Mouse (Mus musculus) midbrain, embryonic 16.5 days (tissue): ENCODE data around the gene Adamts12. TPM values are rescaled to one million over a fixed set of nuclear protein-coding genes. Genes with fewer than 3 reads are reported as not detected.

Source experiments
- ATAC-seq: fragments of 200-750 bp; cut with Nextera tagmentation; 2 replicates; pipeline ENCODE4 v1.8.0; 2017; ENCODE audit warnings: moderate TSS enrichment
- H3K27ac ChIP-seq: fragments of 300-500 bp; sonication (generic); 2 replicates; pipeline ENCODE4 v1.5.1; 2014; ENCODE audit warnings: mild to moderate bottlenecking, low read length, mixed read lengths
- H3K27me3 ChIP-seq: fragments of 300-500 bp; sonication (generic); 2 replicates; pipeline ENCODE4 v1.6.1; 2014; ENCODE audit warnings: low read depth, low read length, mixed read lengths; ENCODE audit not compliant: control insufficient read depth, insufficient read depth
- H3K36me3 ChIP-seq: fragments of 300-500 bp; sonication (generic); 2 replicates; pipeline ENCODE4 v1.6.1; 2014; ENCODE audit warnings: mild to moderate bottlenecking, low read length, moderate library complexity, mixed read lengths; ENCODE audit not compliant: control insufficient read depth, insufficient read depth
- H3K4me1 ChIP-seq: fragments of 300-500 bp; sonication (generic); 2 replicates; pipeline ENCODE4 v1.6.1; 2014; ENCODE audit warnings: mild to moderate bottlenecking, low read length, mixed read lengths; ENCODE audit not compliant: control insufficient read depth, insufficient read depth
- H3K4me2 ChIP-seq: fragments of 300-500 bp; sonication (generic); 2 replicates; pipeline ENCODE4 v1.6.1; 2014; ENCODE audit warnings: mild to moderate bottlenecking, low read length, mixed read lengths
- H3K4me3 ChIP-seq: fragments of 300-500 bp; sonication (generic); 2 replicates; pipeline ENCODE4 v1.5.1; 2014; ENCODE audit warnings: low read depth, mild to moderate bottlenecking, low read length, moderate library complexity, mixed read lengths
- H3K9ac ChIP-seq: fragments of 300-500 bp; sonication (generic); 2 replicates; pipeline ENCODE4 v1.6.1; 2014; ENCODE audit warnings: low read depth, low read length, mixed read lengths
- H3K9me3 ChIP-seq: fragments of 300-500 bp; sonication (generic); replicated peaks from 2 replicates; pipeline ENCODE4 v1.6.1; 2014; ENCODE audit warnings: mild to moderate bottlenecking, low read length, mixed read lengths; ENCODE audit not compliant: control insufficient read depth, poor library complexity, severe bottlenecking
- WGBS: fragments of 180-500 bp; shearing (Covaris S2); extraction: QIAGEN DNeasy Blood & Tissue Kit; methylation state at CpG from one replicate; pipeline ENCODE4 v1.1.7; 2014; 5-methylcytosine and 5-hydroxymethylcytosine counted together
- polyA plus RNA-seq: library from polyadenylated mRNA; unstranded; fragments of >200 nt; fragmentation: Nextera tagmentation; extraction: Ambion mirVana; gene quantifications from 2 replicates; pipeline ENCODE4 v1.2.1, GENCODE M21; 2015

Gene Adamts12
- polyA plus RNA-seq, 1 experiment from 2014 or later = 1.1 TPM

DNA sequence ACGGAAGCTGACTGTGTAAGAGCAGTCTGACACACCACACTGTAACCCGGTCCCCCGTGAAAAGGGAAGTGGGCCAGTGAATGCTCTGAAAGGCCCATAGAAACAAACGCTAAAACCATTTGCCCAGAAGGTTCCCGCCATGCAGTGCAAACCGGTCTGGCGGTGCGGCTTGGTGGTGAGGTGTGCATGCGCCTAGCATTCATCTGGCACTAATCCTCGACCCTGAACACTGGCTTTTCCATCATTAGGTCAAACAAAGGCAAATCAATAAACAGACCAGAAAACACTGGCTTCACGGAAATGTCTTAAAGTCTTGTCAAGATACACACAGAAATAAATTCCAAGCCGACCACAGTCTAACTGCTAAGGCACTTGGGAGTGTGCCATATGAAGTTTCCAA lies 318.0 kb downstream of the Adamts12 start:
- Histone ChIP-seq H3K4me2 (no peak overlapping the region), H3K9me3 (no peaks in the 10 kb centered on the region), H3K27me3 (no peaks in the 10 kb centered on the region), H3K4me3 (no peak overlapping the region), H3K36me3 (peaks cover 25% of the 10 kb centered on the region), H3K4me1 (no peaks in the 10 kb centered on the region), H3K27ac (no peak overlapping the region), H3K9ac (no peak overlapping the region)
- 84% methylated on average over 12 of the region's 12 CpGs for WGBS
- ATAC-seq = no peak

DNA sequence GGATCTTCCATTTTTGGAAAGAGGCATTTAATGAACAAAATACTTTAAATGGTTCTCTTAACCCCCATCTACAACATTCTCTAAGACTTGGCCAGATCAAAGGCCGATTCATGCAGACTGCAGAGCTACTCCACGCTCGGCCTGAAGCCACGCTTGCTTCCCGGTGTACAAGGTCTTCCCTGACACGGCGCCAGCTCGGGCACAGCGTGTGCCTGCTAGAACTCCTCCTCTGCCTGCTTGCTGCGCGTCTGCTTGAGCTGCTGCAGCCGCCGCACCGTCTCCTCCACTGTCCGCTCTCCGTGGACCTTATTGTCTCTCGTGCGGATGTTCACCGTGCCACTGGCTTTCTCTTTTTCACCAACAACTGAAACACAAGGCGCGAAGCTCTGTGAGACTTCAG lies 319.2 kb downstream of the Adamts12 start:
- Histone ChIP-seq H3K4me1 (no peaks in the 10 kb centered on the region), H3K9me3 (no peaks in the 10 kb centered on the region), H3K4me3 (no peak overlapping the region), H3K4me2 (no peak overlapping the region), H3K36me3 (peaks cover 35% of the 10 kb centered on the region), H3K27me3 (no peaks in the 10 kb centered on the region), H3K27ac (no peak overlapping the region), H3K9ac (no peak overlapping the region)
- ATAC-seq = no peak
- 97% methylated on average over 21 of the region's 21 CpGs for WGBS

DNA sequence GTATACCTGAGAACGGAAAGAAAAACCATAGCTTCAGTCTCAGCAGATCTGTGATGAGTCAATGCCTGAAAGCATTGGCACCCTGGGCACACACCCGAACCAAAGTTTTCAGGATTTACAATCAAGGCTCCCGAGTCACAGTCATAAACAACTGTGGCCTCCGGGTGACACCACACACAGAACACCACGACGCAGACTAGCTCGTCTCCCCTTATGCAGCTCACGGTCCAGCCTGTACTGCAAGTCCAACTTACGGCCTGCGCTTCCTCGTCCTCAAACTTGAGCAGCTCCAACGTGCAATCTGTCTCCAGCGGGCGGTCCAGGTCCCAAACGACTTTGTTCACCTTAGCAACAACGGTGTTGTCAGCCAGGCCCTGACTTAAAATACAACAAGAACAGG lies 328.3 kb downstream of the Adamts12 start:
- ATAC-seq = no peak
- 94% methylated on average over 16 of the region's 16 CpGs for WGBS
- no peak overlapping the region for H3K4me2 ChIP-seq
- peaks cover 48% of the 10 kb centered on the region for H3K36me3 ChIP-seq
- no peak overlapping the region for H3K27ac ChIP-seq
- H3K9me3 ChIP-seq = no peaks in the 10 kb centered on the region
- no peak overlapping the region for H3K9ac ChIP-seq
- no peak overlapping the region for H3K4me3 ChIP-seq
- H3K4me1 ChIP-seq = peaks cover 3% of the 10 kb centered on the region; the same call in 1 of the 2 replicates
- H3K27me3 ChIP-seq = no peaks in the 10 kb centered on the region

- H3K4me1 ChIP-seq = peaks cover 14% of the 10 kb centered on the region
- H3K4me3 ChIP-seq = no peak overlapping the region
- no peak overlapping the region for H3K9ac ChIP-seq
- peaks cover 18% of the 10 kb centered on the region for H3K36me3 ChIP-seq
- no peak overlapping the region for H3K4me2 ChIP-seq
- no peaks in the 10 kb centered on the region for H3K9me3 ChIP-seq
- no peak for ATAC-seq
- 93% methylated on average over 6 of the region's 6 CpGs for WGBS
- H3K27me3 ChIP-seq = no peaks in the 10 kb centered on the region
- H3K27ac ChIP-seq = no peak overlapping the region
Measured at GRCm38 (mm10) chr15:11396421-11396820, 331.8 kb downstream of the Adamts12 start.

Other genes with a start within 250 kb of the Adamts12 start
- 0.51 and 1.0 TPM in 2 replicates for gene C1qtnf3, start 112.5 kb upstream of the Adamts12 start, polyA plus RNA-seq
- gene Amacr, start 83.0 kb upstream of the Adamts12 start, polyA plus RNA-seq = 9.8 and 10.8 TPM in 2 replicates
- gene Slc45a2, start 64.1 kb upstream of the Adamts12 start, polyA plus RNA-seq = 0.06 TPM in 1 of 2 replicates, not detected in the other
- gene Rxfp3, start 26.8 kb upstream of the Adamts12 start, polyA plus RNA-seq = 2.6 and 3.5 TPM in 2 replicates